8 mouse cellular contexts compared by ENCODE assay signal in the genomic region with DNA sequence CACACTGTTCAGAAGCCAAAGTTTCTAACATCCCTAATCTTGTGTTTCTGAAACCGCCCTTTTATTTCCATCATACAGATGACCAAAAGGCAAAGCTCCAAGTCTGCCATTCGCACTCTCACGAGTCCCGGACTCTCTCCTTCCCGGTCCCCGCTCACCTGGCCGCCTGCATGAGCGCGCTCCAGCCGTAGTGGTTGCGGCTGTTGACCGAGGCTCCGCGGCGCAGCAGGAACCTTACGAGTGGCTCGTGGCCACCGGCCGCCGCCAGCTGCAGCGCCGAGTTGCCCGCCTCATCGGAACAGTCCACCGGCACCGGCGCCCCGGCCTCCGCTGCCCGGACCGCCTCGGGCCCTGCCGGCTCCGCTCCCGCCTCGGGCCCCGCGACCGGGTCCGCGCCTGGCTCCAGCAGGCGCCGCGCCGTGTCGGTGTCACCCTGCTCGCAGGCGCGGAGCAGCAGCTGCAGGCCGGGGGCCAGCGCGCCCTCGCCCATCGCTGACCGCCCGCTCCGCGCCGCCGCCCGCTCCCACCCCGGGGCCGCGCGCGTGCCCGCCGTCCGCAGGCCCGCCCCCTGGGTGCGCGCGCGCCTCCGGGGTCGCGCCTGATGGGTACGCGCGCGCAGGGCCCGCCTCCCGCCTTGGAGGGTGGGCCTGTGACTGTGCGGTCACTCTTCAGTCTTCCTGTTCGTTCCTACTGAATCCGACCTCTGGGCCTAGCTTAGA. TPM values are rescaled to one million over a fixed set of nuclear protein-coding genes. Genes with fewer than 3 reads are reported as not detected.
DNase-seq lines count a peak whose midpoint lies in the region; ATAC-seq and TF ChIP-seq lines count a peak whose summit lies in the region.

A gene (minus strand): TSS at position 637 of the 719 bp plus-strand sequence.

- WGBS in olfactory bulb, adult 2 months = under 1% methylated on average over 84 of the region's 86 CpGs

- peaks cover 6% of the 10 kb centered on the region; the same call in 1 of the 2 replicates for H3K4me1 ChIP-seq in olfactory bulb, adult 2 months (ENCODE audit: control insufficient read depth, insufficient read depth, low read length)

- CTCF ChIA-PET in Patski (lab: Charles Lee) = interaction anchor here (1.1 kb wide), 1 partner anchor 21 kb away, joined by 4 read pairs; no protein-coding TSS in a partner anchor

- 0 out of 2 replicates have a peak, but pooled peaks have one; percentile 43 for TF ChIP-seq POLR2A in olfactory bulb, adult 2 months (IDR thresholded peaks at IDR 0.05; ENCODE audit: insufficient read depth, low read depth, low read length)

- peak; percentile 81 for ATAC-seq in Patski
- ATAC-seq in frontal cortex, adult (ENCODE audit: low TSS enrichment) = peak; percentile 84

- intact Hi-C loops in heart, postnatal 36 days (cut with DNase I) = no loop called here

- no peaks in the 10 kb centered on the region for H3K27me3 ChIP-seq in Patski

- H3K27ac ChIP-seq in layer of hippocampus, adult 2 months = peak within 1 kb of the TSS; percentile 90
- H3K27ac ChIP-seq in olfactory bulb, adult 2 months (ENCODE audit: insufficient read depth, low read depth, low read length) = no peak within 1 kb of the TSS

- peak within 1 kb of the TSS; percentile 63 for H3K4me3 ChIP-seq in layer of hippocampus, adult 2 months
- H3K4me3 ChIP-seq in olfactory bulb, adult 2 months (ENCODE audit: insufficient read depth, low read depth, low read length) = peak within 1 kb of the TSS; percentile 81

- POLR2A ChIA-PET in Patski (lab: Charles Lee) = no interaction called here

- DNase-seq in Patski (ENCODE audit: low read depth, low spot score) = no peak
- peak; percentile 86 for DNase-seq in cerebellum, adult 9-10 months
- peak; percentile 76 to 84 for DNase-seq in heart, postnatal 36 days
- DNase-seq in layer of hippocampus, adult 2 months (ENCODE audit: low spot score in 2 of 2) = peak; percentile 66 to 81
- peak; percentile 62 to 65 for DNase-seq in lung, adult 18-20 months
- peak; percentile 59 for DNase-seq in urinary bladder, adult 2 months (ENCODE audit: low spot score)

- no peak for TF ChIP-seq CTCF in Patski (IDR thresholded peaks at IDR 0.05)
- no peak for TF ChIP-seq CTCF in layer of hippocampus, adult 2 months (conservative IDR thresholded peaks at IDR 0.05)
- no peak for TF ChIP-seq CTCF in olfactory bulb, adult 2 months (IDR thresholded peaks at IDR 0.05; ENCODE audit: insufficient read depth, low read depth, low read length)

- in situ Hi-C loops in Patski (cut with MboI; ENCODE audit: low pct_unique_long_range_greater_than_20kb) = no loop called here

RNA-seq across cellular contexts. Expression of the gene that starts here (rescaled TPM):
- polyA plus RNA-seq in Patski (2021) = 9.4 TPM
- 1 to 10 TPM; 2.8 to 3.0 TPM for total RNA-seq in heart, postnatal 36 days (2021)
- 10 to 100 TPM; 21.7 to 25.9 TPM for total RNA-seq in layer of hippocampus, adult 2 months (2021)
- not detected in 2 replicates for polyA plus RNA-seq in olfactory bulb, adult 2 months (2012; ENCODE audit: insufficient read depth, insufficient read length, low replicate concordance, missing spikeins)
- polyA plus RNA-seq in urinary bladder, adult 2 months (2012; rRNA removed) = 4.9 and 5.9 TPM in 2 replicates

Comparison
In these comparisons a context has a peak if more than half of its experiments do, and no peak if none do; other contexts are left out.
1. RNA of the gene that starts here (total RNA-seq): 21.7 to 25.9 TPM in layer of hippocampus, adult 2 months; 2.8 to 3.0 TPM in heart, postnatal 36 days; every median in the first group is over 4 times any median in the second.